Mouse (Mus musculus) midbrain, embryonic 13.5 days (tissue): Measurements from ENCODE around the gene Tars2. TPM values are rescaled to one million over a fixed set of nuclear protein-coding genes. Genes with fewer than 3 reads are reported as not detected.
"Not testable (repeated sequence)": the region's sequence is repeated elsewhere in the genome, so short reads cannot be mapped to it uniquely, and the experiment has no call there.

Experiments used
- ATAC-seq: fragments of 200-750 bp; cut with Nextera tagmentation; 2 replicates; pipeline ENCODE4 v1.8.0; 2017; ENCODE audit warnings: mild to moderate bottlenecking, moderate TSS enrichment, moderate library complexity
- H3K27ac ChIP-seq: fragments of 300-500 bp; sonication (generic); 2 replicates; pipeline ENCODE4 v1.5.1; 2015; ENCODE audit warnings: inconsistent platforms, mild to moderate bottlenecking, moderate library complexity
- H3K27me3 ChIP-seq: fragments of 300-500 bp; sonication (generic); 2 replicates; pipeline ENCODE4 v1.6.1; 2015; ENCODE audit warnings: mild to moderate bottlenecking, inconsistent platforms
- H3K36me3 ChIP-seq: fragments of 300-500 bp; sonication (generic); 2 replicates; pipeline ENCODE4 v1.6.1; 2015; ENCODE audit warnings: mild to moderate bottlenecking, inconsistent platforms
- H3K4me1 ChIP-seq: fragments of 300-500 bp; sonication (generic); replicated peaks from 2 replicates; pipeline ENCODE4 v1.6.1; 2015; ENCODE audit warnings: inconsistent platforms
- H3K4me2 ChIP-seq: fragments of 300-500 bp; sonication (generic); replicated peaks from 2 replicates; pipeline ENCODE4 v1.6.1; 2015; ENCODE audit warnings: moderate library complexity, mild to moderate bottlenecking, inconsistent platforms
- H3K4me3 ChIP-seq: fragments of 300-500 bp; sonication (generic); replicated peaks from 2 replicates; pipeline ENCODE4 v1.5.1; 2015; ENCODE audit warnings: mild to moderate bottlenecking, inconsistent platforms
- H3K9ac ChIP-seq: fragments of 300-500 bp; sonication (generic); replicated peaks from 2 replicates; pipeline ENCODE4 v1.6.1; 2015; ENCODE audit warnings: mild to moderate bottlenecking, inconsistent platforms
- H3K9me3 ChIP-seq: fragments of 300-500 bp; sonication (generic); 2 replicates; pipeline ENCODE4 v1.6.1; 2016; ENCODE audit warnings: mild to moderate bottlenecking, inconsistent platforms
- WGBS: fragments of 180-500 bp; shearing (Covaris S2); methylation state at CpG from one replicate; pipeline ENCODE4 v1.1.7; 2015; 5-methylcytosine and 5-hydroxymethylcytosine counted together
- polyA plus RNA-seq: library from polyadenylated mRNA; unstranded; fragments of >200 nt; fragmentation: Nextera tagmentation; extraction: Ambion mirVana; gene quantifications from 2 replicates; pipeline ENCODE4 v1.2.1, GENCODE M21; 2015

Gene Tars2
- 44.7 and 45.5 TPM in 2 replicates for polyA plus RNA-seq

DNA sequence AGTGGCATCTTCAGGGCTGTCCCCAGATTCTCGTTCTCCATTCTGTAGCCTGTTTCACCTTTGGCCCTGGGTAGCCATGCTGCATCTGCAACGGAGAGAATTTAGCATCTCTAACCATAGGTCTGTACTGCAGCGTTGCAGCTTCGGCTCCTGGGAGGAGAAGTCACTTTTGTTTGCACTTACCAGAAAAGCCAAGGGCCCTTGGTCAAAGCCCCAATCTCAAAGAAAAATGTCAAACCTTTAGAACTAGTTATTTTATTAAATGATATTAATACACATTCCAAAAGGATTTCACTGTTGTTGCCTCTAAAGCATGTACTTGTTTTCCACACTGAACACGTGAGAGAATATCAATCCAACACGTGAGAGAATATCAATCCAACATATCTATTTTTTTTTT is at the start of gene Tars2:
Tars2 (minus strand) TSS at position 101 of the 400 bp plus-strand sequence.
- Histone ChIP-seq H3K4me1 (0 out of 2 replicates have a peak, but pooled peaks cover 2% of the 10 kb centered on the region), H3K4me2 (no peak within 1 kb of the TSS), H3K27ac (no peak within 1 kb of the TSS), H3K9ac (no peak within 1 kb of the TSS), H3K27me3 (no peaks in the 10 kb centered on the region), H3K4me3 (no peak within 1 kb of the TSS), H3K36me3 (peaks cover 23% of the 10 kb centered on the region), H3K9me3 (no peaks in the 10 kb centered on the region)
- 90% methylated on average over 6 of the region's 6 CpGs for WGBS
- no peak for ATAC-seq

DNA sequence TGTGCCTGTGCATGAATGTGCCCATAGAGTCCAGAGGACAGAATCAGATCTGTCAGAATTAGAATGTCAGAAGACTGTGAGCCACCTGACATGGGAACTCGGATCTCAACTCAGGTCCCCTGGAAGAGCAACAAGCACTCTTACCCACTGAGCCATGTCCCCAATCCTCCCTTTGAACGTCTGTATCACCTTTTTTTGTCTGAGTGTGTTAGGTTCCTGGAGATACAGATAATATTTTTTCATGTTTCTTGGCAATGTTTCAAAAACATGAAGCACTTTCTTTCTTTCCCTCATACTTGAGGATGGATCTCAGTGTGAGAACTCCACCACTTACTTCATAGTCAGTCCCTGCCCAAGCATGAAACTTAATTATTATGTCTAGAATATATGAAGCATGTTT is 48.4 kb upstream of the Tars2 start:
- Histone ChIP-seq H3K4me3 (no peak overlapping the region), H3K4me2 (no peak overlapping the region), H3K9me3 (no peaks in the 10 kb centered on the region), H3K27me3 (no peaks in the 10 kb centered on the region), H3K27ac (no peak overlapping the region), H3K36me3 (peaks cover 20% of the 10 kb centered on the region), H3K4me1 (no peaks in the 10 kb centered on the region), H3K9ac (no peak overlapping the region)
- WGBS = 63% methylated on average over 2 of the region's 2 CpGs
- no peak for ATAC-seq

DNA sequence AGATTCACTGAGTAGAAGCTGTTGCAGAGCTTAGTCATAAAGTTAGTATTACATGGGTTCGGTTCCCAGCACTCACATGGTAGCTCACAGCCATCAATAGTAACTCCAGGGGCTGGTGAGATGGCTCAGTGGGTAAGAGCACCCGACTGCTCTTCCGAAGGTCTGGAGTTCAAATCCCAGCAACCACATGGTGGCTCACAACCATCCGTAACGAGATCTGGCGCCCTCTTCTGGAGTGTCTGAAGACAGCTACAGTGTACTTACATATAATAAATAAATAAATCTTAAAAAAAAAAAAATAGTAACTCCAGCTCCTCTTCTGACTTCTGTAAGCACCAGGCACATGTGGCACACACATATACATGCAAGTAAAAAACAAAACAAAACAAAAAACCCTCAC is 47.6 kb upstream of the Tars2 start:
- H3K36me3 ChIP-seq = peaks cover 20% of the 10 kb centered on the region
- not testable (repeated sequence) for H3K9ac ChIP-seq, ATAC-seq, H3K27me3 ChIP-seq, H3K27ac ChIP-seq, H3K9me3 ChIP-seq, H3K4me3 ChIP-seq, H3K4me2 ChIP-seq, H3K4me1 ChIP-seq
- WGBS = 83% methylated on average over 6 of the region's 6 CpGs

DNA sequence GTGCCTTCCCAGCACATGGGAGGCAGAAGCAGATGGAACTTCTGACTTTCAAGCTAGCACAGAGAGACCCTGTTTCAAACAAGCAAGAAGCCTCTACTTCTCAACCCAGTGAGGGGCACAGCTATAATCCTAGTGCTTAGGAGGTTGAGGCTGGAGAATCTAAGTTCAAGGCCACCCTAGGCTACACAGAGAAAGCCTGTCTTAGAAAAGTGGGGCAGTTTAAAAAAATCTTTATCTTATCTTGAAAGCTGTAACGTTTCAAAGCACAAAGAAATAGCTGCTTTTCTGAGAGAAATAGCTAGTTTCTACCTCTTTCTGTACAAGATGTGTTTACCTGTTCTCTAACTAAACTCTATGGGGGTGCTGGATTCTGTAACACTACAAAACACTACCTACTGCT is 46.7 kb upstream of the Tars2 start:
- H3K27me3 ChIP-seq = no peaks in the 10 kb centered on the region
- 98% methylated on average over 1 of the region's 1 CpGs for WGBS
- H3K4me3 ChIP-seq = no peak overlapping the region
- H3K36me3 ChIP-seq = peaks cover 16% of the 10 kb centered on the region
- H3K4me2 ChIP-seq = no peak overlapping the region
- no peaks in the 10 kb centered on the region for H3K4me1 ChIP-seq
- no peak overlapping the region for H3K27ac ChIP-seq
- no peak overlapping the region for H3K9ac ChIP-seq
- no peaks in the 10 kb centered on the region for H3K9me3 ChIP-seq
- no peak for ATAC-seq

DNA sequence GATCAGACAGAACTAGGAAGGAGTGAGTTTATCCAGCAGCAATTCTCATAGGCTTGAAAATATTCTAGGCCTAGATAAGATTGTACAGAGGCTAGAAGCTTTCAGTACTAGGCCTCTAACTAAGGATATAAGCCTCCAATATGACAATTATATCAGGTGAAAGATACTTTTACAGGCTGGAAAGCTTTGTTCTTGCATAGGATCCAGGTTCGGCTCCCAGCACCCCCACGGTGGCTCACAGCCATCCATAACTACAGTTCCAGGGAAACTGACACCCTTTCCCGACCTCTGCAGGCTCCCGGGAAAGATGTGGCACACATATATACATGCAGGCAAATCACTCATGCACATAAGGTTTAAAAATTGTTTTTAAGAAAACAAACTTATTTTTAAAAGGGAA is 43.8 kb upstream of the Tars2 start:
- no peak overlapping the region for H3K4me2 ChIP-seq
- 94% methylated on average over 4 of the region's 4 CpGs for WGBS
- ATAC-seq = no peak

DNA sequence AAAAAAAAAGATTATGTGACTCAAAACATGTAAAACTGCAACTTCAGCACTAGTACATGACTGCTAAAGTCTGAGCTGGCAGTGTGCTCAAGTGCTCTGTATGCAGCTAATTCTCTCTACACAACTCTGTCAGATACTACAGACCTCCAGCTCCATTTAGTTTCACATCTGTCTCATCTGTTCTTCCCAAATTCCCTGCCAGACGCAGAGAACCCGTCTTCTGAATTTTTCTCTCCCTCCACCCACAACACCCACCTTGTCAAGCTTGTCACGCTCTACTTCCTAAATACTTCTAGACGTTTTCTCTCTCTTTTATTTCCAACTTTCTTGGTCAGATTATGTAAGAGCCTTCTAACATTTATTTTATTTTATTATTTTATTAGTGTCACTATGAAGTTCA is 38.8 kb upstream of the Tars2 start:
- H3K9me3 ChIP-seq = no peaks in the 10 kb centered on the region
- H3K9ac ChIP-seq = no peak overlapping the region
- no peaks in the 10 kb centered on the region for H3K27me3 ChIP-seq
- H3K4me2 ChIP-seq = no peak overlapping the region
- H3K4me3 ChIP-seq = no peak overlapping the region
- WGBS = 91% methylated on average over 4 of the region's 4 CpGs
- no peaks in the 10 kb centered on the region for H3K36me3 ChIP-seq
- ATAC-seq = no peak
- H3K27ac ChIP-seq = no peak overlapping the region
- no peaks in the 10 kb centered on the region for H3K4me1 ChIP-seq

More for the DNA sequence above, 43.8 kb upstream of the Tars2 start:
- H3K9ac ChIP-seq = no peak overlapping the region
- no peaks in the 10 kb centered on the region for H3K9me3 ChIP-seq
- no peak overlapping the region for H3K4me3 ChIP-seq
- H3K27me3 ChIP-seq = no peaks in the 10 kb centered on the region
- H3K36me3 ChIP-seq = peaks cover 16% of the 10 kb centered on the region
- H3K4me1 ChIP-seq = no peaks in the 10 kb centered on the region
- H3K27ac ChIP-seq = no peak overlapping the region

DNA sequence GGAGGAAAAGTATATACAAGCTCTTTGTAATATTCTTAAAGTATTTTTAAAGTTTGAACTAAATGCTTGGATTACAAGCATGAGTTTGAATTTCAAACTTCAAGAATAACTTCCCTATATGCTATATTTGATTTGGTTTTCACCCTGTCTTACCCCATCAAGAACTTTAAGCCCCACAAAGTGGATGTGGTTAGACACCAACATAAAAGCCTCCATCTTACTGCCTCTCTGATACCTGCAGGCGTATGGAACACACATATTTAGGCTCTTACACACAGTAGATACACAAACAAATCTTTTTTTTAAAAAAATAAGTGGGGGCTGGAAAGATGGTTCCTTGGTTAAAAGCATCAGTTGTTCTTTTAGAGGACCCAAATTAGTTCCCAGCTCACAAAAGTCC is 34.3 kb upstream of the Tars2 start:
- Histone ChIP-seq H3K9ac (no peak overlapping the region), H3K4me1 (0 out of 2 replicates have a peak, but pooled peaks cover 3% of the 10 kb centered on the region), H3K27me3 (no peaks in the 10 kb centered on the region), H3K4me2 (no peak overlapping the region), H3K4me3 (no peak overlapping the region), H3K36me3 (no peaks in the 10 kb centered on the region), H3K9me3 (no peaks in the 10 kb centered on the region), H3K27ac (no peak overlapping the region)
- 85% methylated on average over 1 of the region's 1 CpGs for WGBS
- no peak for ATAC-seq

DNA sequence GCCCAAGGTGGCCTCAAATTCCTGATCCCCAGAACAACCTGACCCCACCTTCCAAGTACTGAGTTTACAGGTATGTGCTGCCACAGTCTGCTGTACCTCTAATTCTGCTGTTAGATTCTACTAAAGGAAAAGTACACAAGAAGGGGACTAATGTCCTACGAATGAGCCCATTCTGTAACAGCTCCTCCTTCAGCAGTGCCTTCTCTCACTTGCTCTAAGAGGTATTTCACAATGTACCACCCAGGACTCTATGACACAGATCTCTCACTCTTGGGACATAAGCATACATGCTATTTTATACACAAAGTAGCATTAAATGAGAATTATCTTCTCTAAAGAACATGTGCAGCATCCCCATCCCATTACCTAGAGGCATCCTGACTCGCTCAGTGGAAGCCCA is 33.7 kb upstream of the Tars2 start:
- Histone ChIP-seq H3K4me2 (no peak overlapping the region), H3K4me1 (0 out of 2 replicates have a peak, but pooled peaks cover 3% of the 10 kb centered on the region), H3K27me3 (no peaks in the 10 kb centered on the region), H3K9me3 (no peaks in the 10 kb centered on the region), H3K36me3 (no peaks in the 10 kb centered on the region), H3K4me3 (no peak overlapping the region), H3K9ac (no peak overlapping the region), H3K27ac (no peak overlapping the region)
- no peak for ATAC-seq
- 82% methylated on average over 2 of the region's 2 CpGs for WGBS

DNA sequence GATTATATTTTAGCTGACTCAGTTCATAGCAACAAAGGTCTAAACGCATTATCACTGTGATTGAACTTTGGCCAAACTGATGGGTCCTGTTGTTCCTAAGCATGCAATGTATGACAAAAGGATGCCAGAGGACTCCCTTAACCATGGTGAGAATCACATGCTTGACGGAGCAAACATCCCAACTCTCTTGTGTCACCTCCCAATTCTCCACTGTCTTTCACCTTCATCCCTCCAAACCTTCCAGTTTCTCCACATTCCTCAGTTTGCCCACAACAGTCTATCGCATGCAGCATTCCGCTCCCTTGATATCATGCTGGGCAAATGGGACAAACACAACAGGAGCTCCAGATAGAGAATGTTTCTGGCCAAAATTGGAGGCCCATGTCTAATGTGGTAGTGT is 25.5 kb upstream of the Tars2 start:
- no peaks in the 10 kb centered on the region for H3K4me1 ChIP-seq
- no peaks in the 10 kb centered on the region for H3K27me3 ChIP-seq
- peaks cover 63% of the 10 kb centered on the region for H3K36me3 ChIP-seq
- no peak overlapping the region for H3K27ac ChIP-seq
- no peak overlapping the region for H3K4me2 ChIP-seq
- 95% methylated on average over 4 of the region's 4 CpGs for WGBS
- no peak overlapping the region for H3K9ac ChIP-seq
- H3K9me3 ChIP-seq = no peaks in the 10 kb centered on the region
- no peak overlapping the region for H3K4me3 ChIP-seq
- no peak for ATAC-seq

DNA sequence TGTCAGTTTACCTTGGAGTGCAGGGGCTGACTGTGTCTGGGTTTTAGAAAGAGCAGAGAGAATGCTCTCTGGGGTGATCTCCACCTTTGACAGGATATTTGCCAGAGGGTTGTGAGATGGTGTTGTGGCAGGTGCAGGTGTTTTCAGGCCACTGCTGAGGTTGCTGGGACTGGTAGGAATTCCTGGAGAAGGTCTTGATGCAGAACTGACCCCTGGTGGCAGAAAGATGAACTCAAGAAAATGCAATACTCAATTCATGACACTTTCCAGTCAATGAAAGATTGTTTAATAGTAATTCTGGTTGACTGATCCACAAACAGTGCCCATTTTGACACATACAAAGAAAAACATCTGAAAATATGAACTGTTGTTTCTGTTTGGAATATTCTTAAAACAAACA is 12.0 kb upstream of the Tars2 start:
- no peaks in the 10 kb centered on the region for H3K27me3 ChIP-seq
- no peaks in the 10 kb centered on the region for H3K4me1 ChIP-seq
- no peak overlapping the region for H3K4me3 ChIP-seq
- no peak overlapping the region for H3K9ac ChIP-seq
- no peak for ATAC-seq
- peaks cover 65% of the 10 kb centered on the region for H3K36me3 ChIP-seq
- no peak overlapping the region for H3K27ac ChIP-seq
- H3K9me3 ChIP-seq = no peaks in the 10 kb centered on the region
- no peak overlapping the region for H3K4me2 ChIP-seq

DNA sequence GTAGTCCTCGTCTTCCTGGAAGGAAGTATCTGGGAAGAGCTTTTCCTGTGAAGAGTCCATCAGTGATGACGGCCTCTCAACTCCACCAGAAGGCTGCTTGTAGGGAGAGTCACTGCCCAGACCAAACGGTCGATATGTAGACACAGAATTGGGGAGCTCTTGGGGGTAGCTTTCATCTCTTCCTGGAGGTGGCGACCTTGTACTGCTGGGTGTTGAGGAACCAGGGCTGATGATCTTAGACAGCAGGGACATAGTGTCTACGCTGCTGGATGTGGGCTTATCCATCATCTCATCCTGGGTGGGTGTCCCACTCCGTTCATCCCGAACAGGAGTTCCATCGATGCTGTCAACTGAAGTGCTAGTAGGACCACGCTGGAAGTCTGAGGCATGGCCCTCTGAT is 5.5 kb upstream of the Tars2 start:
- 92% methylated on average over 10 of the region's 10 CpGs for WGBS
- no peaks in the 10 kb centered on the region for H3K9me3 ChIP-seq
- H3K27me3 ChIP-seq = no peaks in the 10 kb centered on the region
- H3K9ac ChIP-seq = no peak overlapping the region
- no peak overlapping the region for H3K27ac ChIP-seq
- no peak overlapping the region for H3K4me2 ChIP-seq
- peaks cover 65% of the 10 kb centered on the region for H3K36me3 ChIP-seq
- no peak for ATAC-seq
- H3K4me1 ChIP-seq = no peaks in the 10 kb centered on the region
- no peak overlapping the region for H3K4me3 ChIP-seq

DNA sequence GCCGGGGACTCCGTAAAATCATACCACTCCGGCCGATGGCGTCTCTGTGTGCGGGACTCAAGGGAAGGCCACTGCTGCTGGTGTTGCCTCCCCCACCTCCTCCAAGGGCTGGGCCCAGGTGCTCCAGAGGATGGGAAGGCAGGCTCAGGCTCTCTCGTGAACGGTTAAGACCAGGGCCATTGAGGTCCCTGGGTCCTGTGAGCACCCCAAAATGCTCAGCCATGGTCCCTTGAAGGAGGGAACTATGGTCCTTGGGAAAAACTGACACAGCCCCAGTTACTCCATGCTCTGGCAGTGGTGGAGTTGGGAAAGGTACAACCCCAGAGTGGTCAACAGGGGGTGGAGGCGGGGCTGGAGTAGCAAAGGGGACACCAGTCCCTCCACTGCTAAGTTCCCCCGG is 3.8 kb upstream of the Tars2 start:
- H3K27ac ChIP-seq = no peak overlapping the region
- peaks cover 56% of the 10 kb centered on the region for H3K36me3 ChIP-seq
- no peak overlapping the region for H3K4me2 ChIP-seq
- ATAC-seq = 0 out of 2 replicates have a peak, but pooled peaks have one; percentile 27
- H3K9me3 ChIP-seq = no peaks in the 10 kb centered on the region
- 71% methylated on average over 10 of the region's 10 CpGs for WGBS
- H3K27me3 ChIP-seq = no peaks in the 10 kb centered on the region
- H3K4me1 ChIP-seq = no peaks in the 10 kb centered on the region
- H3K9ac ChIP-seq = 0 out of 2 replicates have a peak overlapping the region, but pooled peaks have one; percentile 6
- H3K4me3 ChIP-seq = no peak overlapping the region

DNA sequence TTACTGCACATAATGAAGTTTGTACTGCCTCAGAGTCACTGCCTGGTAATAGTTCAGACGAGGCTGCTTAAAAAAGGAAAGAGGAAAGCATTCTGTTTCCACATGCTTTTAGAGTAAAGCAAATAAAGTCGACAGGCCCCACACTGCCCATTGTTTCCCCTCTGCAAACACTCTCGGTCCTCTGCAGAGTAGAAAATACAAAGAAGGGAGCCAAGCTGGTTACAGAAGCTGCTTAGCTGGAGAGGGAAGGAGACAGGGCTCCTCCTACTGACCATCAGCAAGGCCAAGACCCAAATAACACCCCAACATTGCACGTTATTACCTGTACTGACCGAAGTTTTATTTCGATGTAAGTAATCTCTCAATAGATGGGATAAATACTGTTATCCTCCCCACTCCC is 3.0 kb upstream of the Tars2 start:
- H3K27ac ChIP-seq = no peak overlapping the region
- H3K4me3 ChIP-seq = no peak overlapping the region
- no peaks in the 10 kb centered on the region for H3K9me3 ChIP-seq
- peaks cover 47% of the 10 kb centered on the region for H3K36me3 ChIP-seq
- H3K4me1 ChIP-seq = 0 out of 2 replicates have a peak, but pooled peaks cover 2% of the 10 kb centered on the region
- H3K4me2 ChIP-seq = no peak overlapping the region
- H3K9ac ChIP-seq = no peak overlapping the region
- no peak for ATAC-seq
- H3K27me3 ChIP-seq = no peaks in the 10 kb centered on the region
- 43% methylated on average over 6 of the region's 6 CpGs for WGBS
